Mouse (Mus musculus) heart, adult 2 months (tissue): ENCODE data around the gene Fgr. TPM values are rescaled to one million over a fixed set of nuclear protein-coding genes. Genes with fewer than 3 reads are reported as not detected.
A peak's percentile ranks its signal among the peaks of the same experiment; 100 is the strongest.
"Not testable (repeated sequence)": the region's sequence is repeated elsewhere in the genome, so short reads cannot be mapped to it uniquely, and the experiment has no call there.

Experiments
- DNase-seq, 2 experiments: peaks; one replicate each; pipeline ENCODE4 v3.0.0; 2021
- H3K27ac ChIP-seq: fragments of 200-600 bp; 2 replicates; pipeline ENCODE4 v1.8.1; 2022
- H3K27me3 ChIP-seq: fragments of 200-500 bp; 2 replicates; pipeline ENCODE4 v1.6.1; 2012; ENCODE audit warnings: mild to moderate bottlenecking, low read length, inconsistent platforms, mixed read lengths; ENCODE audit not compliant: control insufficient read depth, insufficient read depth
- H3K36me3 ChIP-seq: fragments of 200-500 bp; 2 replicates; pipeline ENCODE4 v1.6.1; 2012; ENCODE audit warnings: low read length, inconsistent platforms; ENCODE audit not compliant: control insufficient read depth, insufficient read depth
- H3K4me1 ChIP-seq: fragments of 200-500 bp; 2 replicates; pipeline ENCODE4 v1.6.1; 2011; ENCODE audit warnings: low read length; ENCODE audit not compliant: control insufficient read depth, insufficient read depth
- H3K4me3 ChIP-seq: fragments of 200-600 bp; 2 replicates; pipeline ENCODE4 v1.8.1; 2022
- H3K79me2 ChIP-seq: fragments of 200-500 bp; replicated peaks from 2 replicates; pipeline ENCODE4 v1.6.1; 2012; ENCODE audit warnings: mild to moderate bottlenecking, inconsistent platforms, low read length, moderate library complexity, mixed read lengths; ENCODE audit not compliant: control insufficient read depth, insufficient read depth
- H3K9ac ChIP-seq: fragments of 200-500 bp; 2 replicates; pipeline ENCODE4 v1.6.1; 2012; ENCODE audit warnings: low read depth, mild to moderate bottlenecking, control low read depth, inconsistent platforms, low read length, mixed read lengths
- CTCF ChIP-seq: fragments of 200-600 bp; IDR thresholded peaks from 2 replicates; pipeline ENCODE4 v1.8.1; 2022; ENCODE audit warnings: antibody characterized with exemption, mild to moderate bottlenecking, moderate library complexity
- EP300 ChIP-seq: fragments of 200-500 bp; IDR thresholded peaks from 2 replicates; pipeline ENCODE4 v1.6.1; 2011; ENCODE audit warnings: low read depth, low read length, control low read depth; ENCODE audit not compliant: insufficient read depth
- POLR2A ChIP-seq: fragments of 200-500 bp; IDR thresholded peaks from 2 replicates; pipeline ENCODE4 v1.6.1; 2011; ENCODE audit warnings: mild to moderate bottlenecking, low read depth, low read length, control low read depth; ENCODE audit not compliant: insufficient read depth
- WGBS: fragments of 180-500 bp; shearing (Covaris S2); methylation state at CpG from one replicate; pipeline ENCODE4 v1.1.7; 2018; 5-methylcytosine and 5-hydroxymethylcytosine counted together
- intact Hi-C: fragments of 180-260 bp; cut with DNase I; formaldehyde crosslinking; loops from one replicate; pipeline ENCODE4 v1.15.1; 2025
- polyA plus RNA-seq: library from polyadenylated mRNA; depleted of rRNA; stranded (reverse); fragments of >200 nt; gene quantifications from 2 replicates; pipeline ENCODE4 v1.2.3, GENCODE M21; 2012
- total RNA-seq, 2 experiments: library from RNA; stranded (reverse); gene quantifications; 2 replicates each; pipeline ENCODE4 v1.2.3; 2021

Gene Fgr
- total and polyA plus RNA-seq, 3 experiments: 0.43 to 1.7 (median 0.47) TPM

- WGBS: 51% methylated on average over 14 of the region's 14 CpGs
- Histone ChIP-seq H3K27me3 (no peaks in the 10 kb centered on the region), H3K27ac (no peak overlapping the region), H3K4me3 (no peak overlapping the region), H3K4me1 (no peaks in the 10 kb centered on the region; the same call in 1 of the 2 replicates), H3K79me2 (no peaks in the 10 kb centered on the region), H3K36me3 (no peaks in the 10 kb centered on the region), H3K9ac (no peak overlapping the region)
- DNase-seq: no peak
- intact Hi-C loops: no loop called here
- TF ChIP-seq CTCF (peak; percentile 22), EP300 (no peak)
Measured at GRCm38 (mm10) chr4:132997469-132998237, 23.8 kb downstream of the Fgr start.

GRCm38 (mm10) chr4:133002896-133003295 lies 29.0 kb downstream of the Fgr start:
- peak; percentile 47 to 55 for DNase-seq
- intact Hi-C loops: no loop called here
- 21% methylated on average over 10 of the region's 10 CpGs for WGBS
- Histone ChIP-seq H3K36me3 (no peaks in the 10 kb centered on the region), H3K27me3 (no peaks in the 10 kb centered on the region), H3K9ac (0 out of 2 replicates have a peak overlapping the region, but pooled peaks have one; percentile 2), H3K4me1 (peaks cover 3% of the 10 kb centered on the region), H3K79me2 (no peaks in the 10 kb centered on the region), H3K27ac (no peak overlapping the region; the same call in 1 of the 2 replicates), H3K4me3 (no peak overlapping the region)
- no peak for TF ChIP-seq CTCF
- no peak for TF ChIP-seq EP300
- TF ChIP-seq POLR2A: no peak

DNA sequence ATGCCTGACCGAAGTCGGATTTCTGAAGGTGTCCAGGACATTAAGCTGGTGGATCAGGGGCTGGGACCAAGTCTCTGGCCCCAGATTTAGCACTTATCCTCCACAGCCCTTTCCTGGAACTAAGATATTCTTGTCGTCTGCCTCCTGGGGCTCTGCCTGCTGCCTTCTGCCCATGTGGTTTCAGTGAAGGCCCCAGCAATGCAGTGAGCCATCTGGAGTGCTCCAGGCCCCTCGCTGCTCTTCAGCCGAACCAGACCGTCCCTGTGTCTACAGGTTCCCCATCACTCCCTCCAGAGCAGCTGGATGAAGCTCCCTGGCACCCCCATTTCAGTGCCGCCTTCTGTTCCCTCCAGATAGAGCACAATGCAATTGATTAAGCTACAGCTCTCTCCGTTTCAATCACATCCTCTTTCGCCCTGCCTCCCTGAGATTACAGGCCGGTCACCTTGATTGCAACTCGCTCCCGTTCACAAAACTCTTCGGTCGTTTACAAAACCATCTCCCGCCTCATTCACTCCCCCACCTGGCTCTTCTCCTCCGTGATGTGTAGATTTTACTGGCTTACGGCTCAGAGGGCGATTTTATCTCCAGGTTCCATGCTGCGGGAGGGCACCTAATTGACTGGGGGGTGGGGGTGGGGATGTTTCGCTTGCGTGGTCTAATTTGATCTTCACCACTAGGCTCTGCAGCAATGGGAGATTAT lies 29.6 kb downstream of the Fgr start:
- 55% methylated on average over 21 of the region's 21 CpGs for WGBS
- DNase-seq: peak; percentile 21 to 31
- Histone ChIP-seq H3K27me3 (no peaks in the 10 kb centered on the region), H3K9ac (no peak overlapping the region), H3K36me3 (no peaks in the 10 kb centered on the region), H3K27ac (peak overlapping the region; percentile 38; the same call in 1 of the 2 replicates), H3K4me1 (peaks cover 3% of the 10 kb centered on the region), H3K79me2 (no peaks in the 10 kb centered on the region), H3K4me3 (no peak overlapping the region)
- TF ChIP-seq CTCF (no peak), POLR2A (no peak), EP300 (no peak)
- intact Hi-C loops: no loop called here

DNA sequence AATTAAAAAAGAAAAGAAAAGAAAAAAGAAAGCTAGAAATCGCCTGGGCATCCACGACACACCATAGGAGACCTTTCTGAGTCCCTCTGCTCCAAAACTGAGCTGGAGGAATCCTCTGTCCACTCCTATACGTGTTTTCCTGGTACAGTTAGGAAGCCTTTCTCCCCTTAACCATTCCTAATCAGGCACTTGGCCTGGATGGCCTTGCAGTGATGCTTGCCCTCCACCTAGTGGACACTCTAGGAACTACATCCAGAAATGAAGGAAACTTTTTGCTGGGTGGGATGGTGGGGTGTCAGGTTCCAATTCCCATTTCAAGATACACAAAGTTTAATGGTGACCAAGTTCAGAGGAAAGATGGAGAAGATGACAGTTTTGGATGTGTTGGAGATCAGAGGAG lies 31.3 kb downstream of the Fgr start:
- Histone ChIP-seq H3K4me3 (no peak overlapping the region), H3K36me3 (no peaks in the 10 kb centered on the region), H3K79me2 (no peaks in the 10 kb centered on the region), H3K27ac (no peak overlapping the region), H3K27me3 (no peaks in the 10 kb centered on the region), H3K4me1 (peaks cover 3% of the 10 kb centered on the region), H3K9ac (no peak overlapping the region)
- DNase-seq: peak; percentile 69 to 72
- intact Hi-C loops: loop anchor here (1.0 kb wide), 1 partner anchor 60 kb away; no protein-coding TSS in a partner anchor
- TF ChIP-seq CTCF (peak; percentile 99; the same call in 1 of the 2 replicates), EP300 (peak; percentile 99), POLR2A (no peak)
- WGBS: 2% methylated on average over 3 of the region's 3 CpGs

DNA sequence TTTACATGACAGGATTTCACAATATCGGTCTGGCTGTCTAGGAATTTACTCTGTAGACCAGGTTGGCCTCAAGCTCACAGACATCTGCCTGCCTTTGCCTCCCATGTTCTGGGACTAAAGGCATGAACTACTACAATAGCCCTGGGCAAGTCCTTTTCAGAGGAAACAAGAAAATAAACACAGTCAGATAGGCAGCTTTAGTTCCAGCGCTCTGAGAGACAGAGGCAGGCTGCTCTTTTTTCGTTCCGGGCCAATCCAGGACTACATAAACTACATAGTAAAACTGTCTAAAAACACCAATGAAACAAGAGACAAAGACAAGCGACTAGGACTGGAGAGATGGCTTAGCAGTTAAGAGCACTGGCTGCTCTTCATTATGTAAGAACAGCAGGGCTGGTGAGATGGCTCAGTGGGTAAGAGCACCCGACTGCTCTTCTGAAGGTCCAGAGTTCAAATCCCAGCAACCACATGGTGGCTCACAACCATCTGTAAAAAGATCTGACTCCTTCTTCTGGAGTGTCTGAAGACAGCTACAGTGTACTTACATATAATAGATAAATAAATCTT lies 32.1 kb downstream of the Fgr start:
- H3K27ac ChIP-seq, DNase-seq, H3K4me1 ChIP-seq, H3K36me3 ChIP-seq, H3K27me3 ChIP-seq, H3K9ac ChIP-seq, H3K4me3 ChIP-seq, H3K79me2 ChIP-seq: not testable (repeated sequence)
- WGBS: 59% methylated on average over 6 of the region's 6 CpGs
- intact Hi-C loops: loop anchor here (1.0 kb wide), 1 partner anchor 61 kb away; no protein-coding TSS in a partner anchor
